Mouse (Mus musculus) midbrain, embryonic 12.5 days (tissue): ENCODE measurements around the gene Prtn3. TPM values are rescaled to one million over a fixed set of nuclear protein-coding genes. Genes with fewer than 3 reads are reported as not detected.

Source experiments
- microRNA-seq: library from miRNA; unstranded; fragments of <30 nt; microRNA quantifications from one replicate; pipeline ENCODE4, GENCODE M21; 2017
- polyA plus RNA-seq: library from polyadenylated mRNA; unstranded; fragments of >200 nt; fragmentation: Nextera tagmentation; extraction: Ambion mirVana; gene quantifications from 2 replicates; pipeline ENCODE4 v1.2.1, GENCODE M21; 2016

Gene Prtn3
- polyA plus RNA-seq, 1 experiment from 2014 or later, result 14.3 TPM

Small RNAs within 50 kb of the gene (microRNA-seq; reads per million reads assigned to microRNA genes)
- gene Mir6910, result not detected

Other genes starting within 250 kb of the Prtn3 start
- gene Shc2, start 236.6 kb upstream of the Prtn3 start, polyA plus RNA-seq, result 22.8 and 23.3 TPM in 2 replicates
- gene Odf3l2, start 228.7 kb upstream of the Prtn3 start, polyA plus RNA-seq, result not detected in 2 replicates
- 0.60 and 1.7 TPM in 2 replicates for gene Madcam1, start 209.9 kb upstream of the Prtn3 start, polyA plus RNA-seq
- gene Tpgs1, start 205.1 kb upstream of the Prtn3 start, polyA plus RNA-seq, result 62.4 and 72.3 TPM in 2 replicates
- gene Cdc34, start 192.3 kb upstream of the Prtn3 start, polyA plus RNA-seq, result 139 and 156 TPM in 2 replicates
- 1.4 TPM in 2 replicates for gene Gzmm, start 185.5 kb upstream of the Prtn3 start, polyA plus RNA-seq
- 540 and 588 TPM in 2 replicates for gene Bsg, start 170.0 kb upstream of the Prtn3 start, polyA plus RNA-seq
- 0.18 and 0.25 TPM in 2 replicates for gene Hcn2, start 157.8 kb upstream of the Prtn3 start, polyA plus RNA-seq
- 45.3 and 46.3 TPM in 2 replicates for gene Polrmt, start 127.9 kb upstream of the Prtn3 start, polyA plus RNA-seq
- 0.48 and 0.55 TPM in 2 replicates for gene Fgf22, start 119.4 kb upstream of the Prtn3 start, polyA plus RNA-seq
- gene Rnf126, start 107.5 kb upstream of the Prtn3 start, polyA plus RNA-seq, result 98.8 and 104 TPM in 2 replicates
- 1.0 and 1.6 TPM in 2 replicates for gene Fstl3, start 97.2 kb upstream of the Prtn3 start, polyA plus RNA-seq
- 0.27 TPM in 1 of 2 replicates, not detected in the other for gene Prss57, start 83.5 kb upstream of the Prtn3 start, polyA plus RNA-seq
- gene Palm, start 80.9 kb upstream of the Prtn3 start, polyA plus RNA-seq, result 198 and 204 TPM in 2 replicates
- gene Misp, start 53.5 kb upstream of the Prtn3 start, polyA plus RNA-seq, result 0.94 and 1.0 TPM in 2 replicates
- gene Ptbp1, start 20.0 kb upstream of the Prtn3 start, polyA plus RNA-seq, result 202 TPM in 2 replicates
- gene Plppr3, start 158 bp downstream of the Prtn3 start, polyA plus RNA-seq, result 296 and 302 TPM in 2 replicates
- gene Elane, start 11.8 kb downstream of the Prtn3 start, polyA plus RNA-seq, result not detected in 2 replicates
- gene Cfd, start 16.4 kb downstream of the Prtn3 start, polyA plus RNA-seq, result not detected in 2 replicates
- 65.4 and 68.4 TPM in 2 replicates for gene Med16, start 34.4 kb downstream of the Prtn3 start, polyA plus RNA-seq
- 27.9 and 34.2 TPM in 2 replicates for gene Gm26602, start 36.4 kb downstream of the Prtn3 start, polyA plus RNA-seq
- 1.4 and 1.5 TPM in 2 replicates for gene Kiss1r, start 42.5 kb downstream of the Prtn3 start, polyA plus RNA-seq
- gene R3hdm4, start 46.7 kb downstream of the Prtn3 start, polyA plus RNA-seq, result 157 and 167 TPM in 2 replicates
- 4.0 and 5.6 TPM in 2 replicates for gene Arid3a, start 52.6 kb downstream of the Prtn3 start, polyA plus RNA-seq
- 90.4 and 97.0 TPM in 2 replicates for gene Wdr18, start 85.7 kb downstream of the Prtn3 start, polyA plus RNA-seq
- 0.39 and 0.54 TPM in 2 replicates for gene Grin3b, start 96.2 kb downstream of the Prtn3 start, polyA plus RNA-seq
- gene Tmem259, start 109.9 kb downstream of the Prtn3 start, polyA plus RNA-seq, result 19.3 and 20.9 TPM in 2 replicates
- 109 and 168 TPM in 2 replicates for gene Cnn2, start 114.1 kb downstream of the Prtn3 start, polyA plus RNA-seq
- gene Abca7, start 122.0 kb downstream of the Prtn3 start, polyA plus RNA-seq, result 7.6 and 8.5 TPM in 2 replicates
- 4.5 and 5.6 TPM in 2 replicates for gene Arhgap45, start 142.2 kb downstream of the Prtn3 start, polyA plus RNA-seq
- 172 and 173 TPM in 2 replicates for gene Polr2e, start 165.3 kb downstream of the Prtn3 start, polyA plus RNA-seq
- gene Gpx4, start 172.7 kb downstream of the Prtn3 start, polyA plus RNA-seq, result 483 and 524 TPM in 2 replicates
- gene Sbno2, start 231.1 kb downstream of the Prtn3 start, polyA plus RNA-seq, result 14.7 and 15.7 TPM in 2 replicates
- 16.7 and 20.3 TPM in 2 replicates for gene Stk11, start 241.3 kb downstream of the Prtn3 start, polyA plus RNA-seq